Mouse (Mus musculus) cortical plate, adult 2 months (tissue): Measurements from ENCODE around the gene Fam117a. TPM values are rescaled to one million over a fixed set of nuclear protein-coding genes. Genes with fewer than 3 reads are reported as not detected.

Experiments
- H3K27ac ChIP-seq: fragments of 200-500 bp; 2 replicates; pipeline ENCODE4 v1.5.1; 2012; ENCODE audit warnings: low read length, control low read depth, inconsistent platforms; ENCODE audit not compliant: insufficient read depth
- H3K4me1 ChIP-seq: fragments of 200-500 bp; 2 replicates; pipeline ENCODE4 v1.6.1; 2011; ENCODE audit warnings: low read length; ENCODE audit not compliant: control insufficient read depth, insufficient read depth
- H3K4me3 ChIP-seq: fragments of 200-500 bp; 2 replicates; pipeline ENCODE4 v1.5.1; 2011; ENCODE audit warnings: mild to moderate bottlenecking, low read length, control low read depth; ENCODE audit not compliant: insufficient read depth
- CTCF ChIP-seq: fragments of 200-500 bp; IDR thresholded peaks from 2 replicates; pipeline ENCODE4 v1.5.1; 2011; ENCODE audit warnings: mild to moderate bottlenecking, control low read depth, low read length; ENCODE audit not compliant: insufficient read depth; ENCODE audit errors: extremely low read depth
- POLR2A ChIP-seq: fragments of 200-500 bp; IDR thresholded peaks from 2 replicates; pipeline ENCODE4 v1.6.1; 2011; ENCODE audit warnings: mild to moderate bottlenecking, low read length, control low read depth; ENCODE audit not compliant: insufficient read depth; ENCODE audit errors: extremely low read depth
- polyA plus RNA-seq: library from polyadenylated mRNA; depleted of rRNA; stranded (reverse); fragments of >200 nt; gene quantifications from 2 replicates; pipeline ENCODE4 v1.2.3, GENCODE M21; 2012

The Fam117a gene
- polyA plus RNA-seq, 1 experiment, result 7.7 TPM

GRCm38 (mm10) chr11:95384973-95385320, 48.1 kb downstream of the Fam117a start:
- TF ChIP-seq CTCF (no peak), POLR2A (no peak)
- Histone ChIP-seq H3K4me3 (peak overlapping the region; percentile 93), H3K4me1 (peaks cover 3% of the 10 kb centered on the region; the same call in 1 of the 2 replicates), H3K27ac (peak overlapping the region; percentile 99)

- TF ChIP-seq CTCF, result no peak
- no peak for TF ChIP-seq POLR2A
- peaks cover 3% of the 10 kb centered on the region; the same call in 1 of the 2 replicates for H3K4me1 ChIP-seq
Measured at GRCm38 (mm10) chr11:95387354-95387753, 50.5 kb downstream of the Fam117a start.

GRCm38 (mm10) chr11:95389006-95389405, 52.2 kb downstream of the Fam117a start:
- H3K4me3 ChIP-seq, result no peak overlapping the region
- TF ChIP-seq POLR2A (no peak), CTCF (peak; percentile 71)
- no peak overlapping the region for H3K27ac ChIP-seq
- peaks cover 3% of the 10 kb centered on the region; the same call in 1 of the 2 replicates for H3K4me1 ChIP-seq

More at GRCm38 (mm10) chr11:95387354-95387753, 50.5 kb downstream of the Fam117a start:
- no peak overlapping the region for H3K27ac ChIP-seq
- H3K4me3 ChIP-seq, result no peak overlapping the region

- Histone ChIP-seq H3K4me3 (no peak overlapping the region), H3K4me1 (peaks cover 3% of the 10 kb centered on the region; the same call in 1 of the 2 replicates), H3K27ac (no peak overlapping the region)
- TF ChIP-seq POLR2A, result no peak
- no peak for TF ChIP-seq CTCF
Measured at GRCm38 (mm10) chr11:95390420-95390819, 53.6 kb downstream of the Fam117a start.

- peaks cover 3% of the 10 kb centered on the region; the same call in 1 of the 2 replicates for H3K4me1 ChIP-seq
- H3K4me3 ChIP-seq, result no peak overlapping the region
- TF ChIP-seq CTCF (no peak), POLR2A (no peak)
- H3K27ac ChIP-seq, result no peak overlapping the region
Measured at GRCm38 (mm10) chr11:95391201-95391600, 54.4 kb downstream of the Fam117a start.

GRCm38 (mm10) chr11:95391743-95392142, 54.9 kb downstream of the Fam117a start:
- Histone ChIP-seq H3K4me1 (peaks cover 1% of the 10 kb centered on the region; the same call in 1 of the 2 replicates), H3K4me3 (no peak overlapping the region), H3K27ac (no peak overlapping the region)
- TF ChIP-seq POLR2A (no peak), CTCF (no peak)

GRCm38 (mm10) chr11:95392223-95392667, 55.4 kb downstream of the Fam117a start:
- no peak for TF ChIP-seq POLR2A
- TF ChIP-seq CTCF, result no peak
- Histone ChIP-seq H3K4me1 (peaks cover 1% of the 10 kb centered on the region; the same call in 1 of the 2 replicates), H3K4me3 (no peak overlapping the region), H3K27ac (no peak overlapping the region)

- Histone ChIP-seq H3K27ac (no peak overlapping the region), H3K4me1 (peaks cover 1% of the 10 kb centered on the region; the same call in 1 of the 2 replicates), H3K4me3 (no peak overlapping the region)
- TF ChIP-seq CTCF, result no peak
- no peak for TF ChIP-seq POLR2A
Measured at GRCm38 (mm10) chr11:95392708-95393499, 56.1 kb downstream of the Fam117a start.

- H3K4me3 ChIP-seq, result no peak overlapping the region
- TF ChIP-seq POLR2A, result no peak
- TF ChIP-seq CTCF, result no peak
- peaks cover 1% of the 10 kb centered on the region; the same call in 1 of the 2 replicates for H3K4me1 ChIP-seq
- no peak overlapping the region for H3K27ac ChIP-seq
Measured at GRCm38 (mm10) chr11:95393500-95393816, 56.6 kb downstream of the Fam117a start.

- Histone ChIP-seq H3K27ac (no peak overlapping the region), H3K4me1 (peaks cover 2% of the 10 kb centered on the region; the same call in 1 of the 2 replicates), H3K4me3 (no peak overlapping the region)
- TF ChIP-seq POLR2A (no peak), CTCF (no peak)
Measured at GRCm38 (mm10) chr11:95394112-95394511, 57.3 kb downstream of the Fam117a start.
